Comparison of ENCODE assay signal across 9 mouse cellular contexts in the genomic region with DNA sequence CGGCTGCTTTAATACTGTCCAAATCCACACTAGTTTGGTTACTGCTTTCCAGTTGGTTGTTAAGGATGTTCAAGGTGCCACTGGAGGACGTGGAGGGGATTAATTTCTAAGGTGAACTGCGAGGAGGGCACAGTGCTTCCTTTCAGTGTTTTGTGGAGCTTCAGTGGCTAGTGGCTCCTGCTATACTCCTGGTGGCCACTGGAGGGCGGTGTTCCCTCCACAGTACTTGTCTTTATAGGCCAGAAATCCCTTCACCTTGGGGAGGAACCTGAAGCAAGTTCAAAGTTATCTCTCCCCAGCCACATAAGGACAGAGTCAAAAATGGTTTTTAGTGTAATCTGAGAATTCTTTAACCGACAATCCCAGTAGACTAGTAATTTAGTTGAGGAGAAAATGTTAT.
DNase-seq lines count a peak whose midpoint lies in the region; ATAC-seq and TF ChIP-seq lines count a peak whose summit lies in the region.
"Had no signal": no experiment of that assay in that cellular context is flagged by ENCODE, and none has a peak within 500 bp of the region (broad histone marks: within the 10 kb centered on the region; RNA-seq: fewer than 3 reads in every experiment).

No protein-coding gene starts in this region.

- peak; percentile 98 for TF ChIP-seq CTCF in G1E (IDR thresholded peaks at IDR 0.05; ENCODE audit: low read depth, low read length)

- peak; percentile 59 for DNase-seq in forebrain, embryonic 10.5 days (ENCODE audit: extremely low spot score, low spot score)
- peak; percentile 22 for DNase-seq in G1E (ENCODE audit: low spot score)
- peak; percentile 44 for DNase-seq in forelimb bud, embryonic 11.5 days (ENCODE audit: low read depth, low spot score)
- DNase-seq in kidney, postnatal 4 days = peak; percentile 79 to 81
- DNase-seq in lung, postnatal 10 days = peak; percentile 64
- DNase-seq in right cerebral cortex, postnatal 36 days (ENCODE audit: low spot score in 2 of 2) = peak; percentile 39 to 43

- H3K36me3 ChIP-seq in forebrain, embryonic 10.5 days (replicated peaks) = peaks cover 84% of the 10 kb centered on the region
- peaks cover 49% of the 10 kb centered on the region for H3K36me3 ChIP-seq in forebrain, embryonic 12.5 days (replicated peaks)
- H3K36me3 ChIP-seq in G1E (replicated peaks) = peaks cover 82% of the 10 kb centered on the region

- no peak overlapping the region for H3K27ac ChIP-seq in forebrain, embryonic 10.5 days
- no peak overlapping the region for H3K27ac ChIP-seq in forebrain, embryonic 12.5 days
- H3K27ac ChIP-seq: limb, embryonic 13.5 days had no signal

- H3K4me1 ChIP-seq in forebrain, embryonic 10.5 days = no peaks in the 10 kb centered on the region
- no peaks in the 10 kb centered on the region for H3K4me1 ChIP-seq in forebrain, embryonic 12.5 days
- H3K4me1 ChIP-seq in G1E (ENCODE audit: insufficient read depth, low read depth, low read length) = no peaks in the 10 kb centered on the region
- H3K4me1 ChIP-seq: limb, embryonic 13.5 days had no signal

- H3K9ac ChIP-seq in forebrain, embryonic 12.5 days = no peak overlapping the region
- H3K9ac ChIP-seq: limb, embryonic 13.5 days had no signal

- WGBS in forebrain, embryonic 10.5 days = 39% methylated on average over 5 of the region's 5 CpGs
- 37% methylated on average over 5 of the region's 5 CpGs for WGBS in forebrain, embryonic 12.5 days

- no peak for ATAC-seq in forebrain, embryonic 12.5 days (ENCODE audit: low FRiP score)
- ATAC-seq in G1E (ENCODE audit: extremely low read depth, insufficient number of reproducible peaks, low FRiP score, poor library complexity, severe bottlenecking) = no peak; the same call in 1 of the 2 replicates
- ATAC-seq in cerebellum, adult (ENCODE audit: insufficient number of reproducible peaks, low FRiP score, low TSS enrichment) = peak; percentile 31; the same call in 1 of the 2 replicates

- H3K9me3 ChIP-seq in forebrain, embryonic 10.5 days = no peaks in the 10 kb centered on the region
- H3K9me3 ChIP-seq in forebrain, embryonic 12.5 days = no peaks in the 10 kb centered on the region
- H3K9me3 ChIP-seq in G1E (replicated peaks) = no peaks in the 10 kb centered on the region
- H3K9me3 ChIP-seq: limb, embryonic 13.5 days had no signal

- H3K4me3 ChIP-seq in forebrain, embryonic 10.5 days = no peak overlapping the region
- H3K4me3 ChIP-seq in forebrain, embryonic 12.5 days (replicated peaks) = no peak overlapping the region
- no peak overlapping the region for H3K4me3 ChIP-seq in G1E (ENCODE audit: low read depth, low read length)
- H3K4me3 ChIP-seq: limb, embryonic 13.5 days had no signal

- H3K4me2 ChIP-seq in forebrain, embryonic 12.5 days = no peak overlapping the region
- H3K4me2 ChIP-seq: limb, embryonic 13.5 days had no signal

- H3K27me3 ChIP-seq in forebrain, embryonic 10.5 days (ENCODE audit: poor library complexity, severe bottlenecking) = no peaks in the 10 kb centered on the region
- H3K27me3 ChIP-seq in forebrain, embryonic 12.5 days = no peaks in the 10 kb centered on the region
- no peaks in the 10 kb centered on the region for H3K27me3 ChIP-seq in G1E (ENCODE audit: insufficient read depth, low read length)
- H3K27me3 ChIP-seq: limb, embryonic 13.5 days had no signal

Comparison
In these comparisons a context has a peak if more than half of its experiments do, and no peak if none do; other contexts are left out.
1. DNase-seq: peak in every context shown above with its lines; median percentile 80 in kidney, postnatal 4 days; 64 in lung, postnatal 10 days; 59 in forebrain, embryonic 10.5 days; 44 in forelimb bud, embryonic 11.5 days; 41 in right cerebral cortex, postnatal 36 days; 22 in G1E.